Mouse (Mus musculus) cerebellum, adult 2 months (tissue): ENCODE measurements at regions not wholly inside any gene's neighbourhood (a gene's known extent, or its start where the extent isn't known, plus 50 kb on each side); places are given as distances from the start of the nearest gene placed in this dataset.

Source experiments
- CTCF ChIP-seq: fragments of 200-500 bp; IDR thresholded peaks from 2 replicates; pipeline ENCODE4 v1.5.1; 2011; ENCODE audit warnings: low read depth, mild to moderate bottlenecking, control low read depth, low read length, moderate library complexity, borderline replicate concordance; ENCODE audit not compliant: insufficient read depth
- POLR2A ChIP-seq: fragments of 200-500 bp; IDR thresholded peaks from 2 replicates; pipeline ENCODE4 v1.6.1; 2011; ENCODE audit warnings: low read length, control low read depth, borderline replicate concordance; ENCODE audit not compliant: insufficient read depth

DNA sequence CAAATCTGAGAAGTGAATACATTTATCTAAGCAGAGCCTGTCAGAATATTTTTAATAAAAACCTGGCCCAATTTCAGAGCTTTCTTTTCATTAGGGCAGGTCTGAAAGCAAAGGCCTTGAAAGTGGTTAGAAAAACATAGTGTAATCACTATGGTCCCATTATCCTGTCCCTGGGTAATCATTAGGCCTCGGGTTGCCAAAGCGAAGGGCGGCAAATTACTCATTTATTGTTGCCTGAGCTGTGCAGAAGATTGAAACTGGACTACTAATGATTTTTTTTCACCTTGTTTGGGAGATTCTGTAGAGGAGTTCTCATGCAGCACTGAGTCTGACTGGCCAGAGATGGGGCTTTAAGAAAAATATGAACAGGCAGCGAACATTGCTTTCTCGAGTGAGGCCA is 63.7 kb upstream of the Prkd1 start:
- TF ChIP-seq POLR2A (no peak), CTCF (no peak)
